Mouse (Mus musculus): Measurements from ENCODE around the gene Nwd2. TPM values are rescaled to one million over a fixed set of nuclear protein-coding genes. Genes with fewer than 3 reads are reported as not detected.

Gene Nwd2
- polyA plus RNA-seq, 1 experiment, result 0.15 TPM

DNA sequence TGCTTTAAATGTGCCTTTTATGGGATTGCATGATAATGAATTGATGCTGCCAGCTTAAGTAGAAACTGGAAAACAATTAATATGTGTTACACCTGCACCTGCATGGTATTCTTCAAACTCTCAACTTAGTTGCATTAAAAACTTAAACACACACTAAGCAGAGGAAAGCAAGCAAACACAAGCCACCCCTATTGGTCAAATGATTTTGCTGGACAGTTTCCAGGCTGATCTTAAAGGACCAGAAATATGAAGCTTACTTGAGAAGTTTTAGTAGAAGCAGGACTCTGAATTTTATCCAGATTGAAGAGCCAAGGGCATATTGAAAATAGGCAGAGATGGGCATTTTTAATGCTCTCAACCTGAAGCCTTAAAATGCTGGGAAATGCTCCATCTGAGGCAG, 2.9 kb downstream of the Nwd2 start:
- TF ChIP-seq CTCF (IDR thresholded peaks at IDR 0.05; ENCODE audit: insufficient read depth, low read length) (no peak), POLR2A (IDR thresholded peaks at IDR 0.05; ENCODE audit: borderline replicate concordance, extremely low read depth, low read depth, low read length) (no peak)
- no peak overlapping the region for H3K4me3 ChIP-seq (replicated peaks; ENCODE audit: extremely low read depth, low read depth, low read length)
- no peaks in the 10 kb centered on the region for H3K4me1 ChIP-seq (ENCODE audit: control insufficient read depth, insufficient read depth, low read length)
- DNase-seq, result no peak

DNA sequence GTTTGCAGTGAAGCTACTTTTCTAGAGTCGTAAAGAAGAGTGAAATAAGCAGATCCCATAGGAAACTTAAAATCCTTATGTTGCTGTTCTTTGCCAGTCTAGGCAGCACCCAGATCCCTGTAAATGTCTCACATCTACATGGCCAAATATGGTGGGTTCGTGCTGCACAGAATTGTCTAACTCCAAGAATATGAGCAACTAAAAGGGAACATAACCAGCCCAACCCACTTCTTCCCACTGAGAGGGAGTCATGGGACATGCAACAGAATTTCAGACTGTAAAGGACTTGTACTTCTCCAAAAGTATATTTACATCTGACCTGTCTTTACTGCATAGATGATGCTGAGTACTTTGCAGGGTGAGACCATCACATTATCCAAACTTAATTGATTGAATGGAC, 3.8 kb downstream of the Nwd2 start:
- Histone ChIP-seq H3K4me1 (ENCODE audit: control insufficient read depth, insufficient read depth, low read length) (no peaks in the 10 kb centered on the region), H3K4me3 (replicated peaks; ENCODE audit: extremely low read depth, low read depth, low read length) (no peak overlapping the region)
- DNase-seq, result no peak
- WGBS, result 74% methylated on average over 2 of the region's 2 CpGs
- TF ChIP-seq CTCF (IDR thresholded peaks at IDR 0.05; ENCODE audit: insufficient read depth, low read length) (no peak), POLR2A (IDR thresholded peaks at IDR 0.05; ENCODE audit: borderline replicate concordance, extremely low read depth, low read depth, low read length) (no peak)

- no peak for DNase-seq
- Histone ChIP-seq H3K4me3 (replicated peaks; ENCODE audit: extremely low read depth, low read depth, low read length) (no peak overlapping the region), H3K4me1 (ENCODE audit: control insufficient read depth, insufficient read depth, low read length) (no peaks in the 10 kb centered on the region)
- TF ChIP-seq CTCF (IDR thresholded peaks at IDR 0.05; ENCODE audit: insufficient read depth, low read length), result no peak
- no peak for TF ChIP-seq POLR2A (IDR thresholded peaks at IDR 0.05; ENCODE audit: borderline replicate concordance, extremely low read depth, low read depth, low read length)
- 83% methylated on average over 5 of the region's 5 CpGs for WGBS
Observed at GRCm38 (mm10) chr5:63666884-63667283, 18.0 kb downstream of the Nwd2 start.

DNA sequence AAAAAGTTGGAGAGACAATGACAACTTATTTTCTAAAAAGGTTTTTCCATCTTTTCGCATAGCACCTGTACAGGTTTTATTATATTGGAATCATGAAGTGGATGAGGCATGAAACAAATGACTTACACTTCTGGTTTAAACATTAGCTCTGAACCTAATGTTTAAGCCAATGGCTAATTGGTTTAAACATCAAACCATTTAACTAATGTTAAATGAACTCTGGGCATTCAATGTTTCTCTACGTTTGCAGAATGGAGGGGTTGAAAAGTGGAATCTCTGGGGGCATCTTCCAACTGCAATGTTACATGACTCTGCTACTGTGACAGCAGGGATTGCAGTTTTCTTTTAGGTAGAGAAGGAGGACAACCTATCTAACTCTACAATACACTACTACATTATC, 27.0 kb downstream of the Nwd2 start:
- 79% methylated on average over 2 of the region's 2 CpGs for WGBS
- DNase-seq, result no peak
- no peak overlapping the region for H3K4me3 ChIP-seq (replicated peaks; ENCODE audit: extremely low read depth, low read depth, low read length)
- no peaks in the 10 kb centered on the region for H3K4me1 ChIP-seq (ENCODE audit: control insufficient read depth, insufficient read depth, low read length)
- TF ChIP-seq CTCF (IDR thresholded peaks at IDR 0.05; ENCODE audit: insufficient read depth, low read length) (no peak), POLR2A (IDR thresholded peaks at IDR 0.05; ENCODE audit: borderline replicate concordance, extremely low read depth, low read depth, low read length) (no peak)

- Histone ChIP-seq H3K4me1 (ENCODE audit: control insufficient read depth, insufficient read depth, low read length) (no peaks in the 10 kb centered on the region), H3K4me3 (replicated peaks; ENCODE audit: extremely low read depth, low read depth, low read length) (no peak overlapping the region)
- DNase-seq, result no peak
- 58% methylated on average over 1 of the region's 1 CpGs for WGBS
- TF ChIP-seq POLR2A (IDR thresholded peaks at IDR 0.05; ENCODE audit: borderline replicate concordance, extremely low read depth, low read depth, low read length) (no peak), CTCF (IDR thresholded peaks at IDR 0.05; ENCODE audit: insufficient read depth, low read length) (no peak)
Observed at GRCm38 (mm10) chr5:63689084-63689483, 40.2 kb downstream of the Nwd2 start.

DNA sequence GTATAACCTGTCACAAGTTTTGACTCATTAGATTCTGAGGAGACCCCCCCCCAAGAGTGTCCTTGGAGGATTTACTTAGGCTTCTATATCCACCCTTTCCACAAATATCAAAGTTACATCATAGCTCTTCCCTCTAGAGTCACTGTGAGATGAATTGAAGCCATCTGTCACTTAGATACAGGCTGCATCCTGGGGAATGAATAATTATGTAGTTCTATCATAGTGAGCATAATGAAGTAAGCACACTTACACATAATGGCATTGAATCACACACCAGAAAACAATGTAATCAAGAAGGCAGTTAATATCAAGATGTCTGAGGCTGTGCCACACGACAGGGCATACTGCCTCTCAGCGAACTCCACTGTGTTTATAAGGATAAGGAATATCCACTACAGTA, 47.9 kb downstream of the Nwd2 start:
- WGBS, result 85% methylated on average over 2 of the region's 2 CpGs
- H3K4me1 ChIP-seq (ENCODE audit: control insufficient read depth, insufficient read depth, low read length), result no peaks in the 10 kb centered on the region
- TF ChIP-seq POLR2A (IDR thresholded peaks at IDR 0.05; ENCODE audit: borderline replicate concordance, extremely low read depth, low read depth, low read length), result no peak
- TF ChIP-seq CTCF (IDR thresholded peaks at IDR 0.05; ENCODE audit: insufficient read depth, low read length), result no peak
- DNase-seq, result no peak
- no peak overlapping the region for H3K4me3 ChIP-seq (replicated peaks; ENCODE audit: extremely low read depth, low read depth, low read length)

DNA sequence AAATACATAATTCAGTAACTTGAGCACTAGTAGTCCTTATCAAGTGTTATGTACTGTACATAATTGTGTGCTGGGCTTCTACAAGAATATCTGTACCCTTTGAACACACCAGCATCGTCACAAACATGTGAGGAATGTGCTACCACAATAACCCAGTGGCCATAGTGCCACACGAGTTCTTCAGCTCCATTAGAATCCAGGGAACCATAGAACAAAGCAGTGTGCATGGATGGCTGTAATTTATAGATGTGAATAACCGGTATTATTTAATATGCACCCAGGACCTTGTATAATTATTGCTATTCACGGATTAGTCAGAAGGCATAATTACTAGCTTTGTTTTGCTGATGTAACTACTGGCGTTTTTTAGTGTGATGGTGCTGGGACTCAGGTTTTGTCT, 48.3 kb downstream of the Nwd2 start:
- no peak for DNase-seq
- whole genome bisulfite sequencing, result 62% methylated on average over 5 of the region's 5 CpGs
- no peaks in the 10 kb centered on the region for H3K4me1 ChIP-seq (ENCODE audit: control insufficient read depth, insufficient read depth, low read length)
- no peak for TF ChIP-seq POLR2A (IDR thresholded peaks at IDR 0.05; ENCODE audit: borderline replicate concordance, extremely low read depth, low read depth, low read length)
- TF ChIP-seq CTCF (IDR thresholded peaks at IDR 0.05; ENCODE audit: insufficient read depth, low read length), result no peak
- no peak overlapping the region for H3K4me3 ChIP-seq (replicated peaks; ENCODE audit: extremely low read depth, low read depth, low read length)

DNA sequence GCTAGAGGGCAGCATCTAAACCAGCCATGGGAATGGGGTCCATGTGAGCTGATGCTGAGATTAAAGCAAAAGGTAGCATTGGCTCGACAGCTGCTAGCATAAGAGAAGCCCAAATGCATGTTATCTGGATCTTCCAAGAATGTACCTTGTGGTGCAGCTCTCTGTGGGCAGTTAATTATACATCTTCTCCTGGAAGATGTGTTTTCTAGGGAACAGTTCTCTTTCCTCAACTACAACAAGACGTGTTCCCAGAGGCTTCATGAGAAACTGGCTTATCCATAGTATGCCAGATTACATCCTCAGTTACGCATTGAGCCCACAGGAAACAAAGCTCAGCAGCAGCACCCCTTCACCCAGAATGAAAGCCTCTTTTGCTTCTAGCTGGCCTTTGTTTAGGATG, 80.1 kb downstream of the Nwd2 start:
- DNase-seq, result no peak
- H3K4me1 ChIP-seq (ENCODE audit: control insufficient read depth, insufficient read depth, low read length), result no peaks in the 10 kb centered on the region
- no peak for TF ChIP-seq POLR2A (IDR thresholded peaks at IDR 0.05; ENCODE audit: borderline replicate concordance, extremely low read depth, low read depth, low read length)
- no peak for TF ChIP-seq CTCF (IDR thresholded peaks at IDR 0.05; ENCODE audit: insufficient read depth, low read length)
- WGBS, result 70% methylated on average over 3 of the region's 3 CpGs
- H3K4me3 ChIP-seq (replicated peaks; ENCODE audit: extremely low read depth, low read depth, low read length), result no peak overlapping the region

GRCm38 (mm10) chr5:63735521-63735920, 86.6 kb downstream of the Nwd2 start:
- TF ChIP-seq POLR2A (IDR thresholded peaks at IDR 0.05; ENCODE audit: borderline replicate concordance, extremely low read depth, low read depth, low read length) (no peak), CTCF (IDR thresholded peaks at IDR 0.05; ENCODE audit: insufficient read depth, low read length) (no peak)
- DNase-seq, result no peak
- WGBS, result 36% methylated on average over 7 of the region's 7 CpGs
- Histone ChIP-seq H3K4me3 (replicated peaks; ENCODE audit: extremely low read depth, low read depth, low read length) (no peak overlapping the region), H3K4me1 (ENCODE audit: control insufficient read depth, insufficient read depth, low read length) (no peaks in the 10 kb centered on the region)

DNA sequence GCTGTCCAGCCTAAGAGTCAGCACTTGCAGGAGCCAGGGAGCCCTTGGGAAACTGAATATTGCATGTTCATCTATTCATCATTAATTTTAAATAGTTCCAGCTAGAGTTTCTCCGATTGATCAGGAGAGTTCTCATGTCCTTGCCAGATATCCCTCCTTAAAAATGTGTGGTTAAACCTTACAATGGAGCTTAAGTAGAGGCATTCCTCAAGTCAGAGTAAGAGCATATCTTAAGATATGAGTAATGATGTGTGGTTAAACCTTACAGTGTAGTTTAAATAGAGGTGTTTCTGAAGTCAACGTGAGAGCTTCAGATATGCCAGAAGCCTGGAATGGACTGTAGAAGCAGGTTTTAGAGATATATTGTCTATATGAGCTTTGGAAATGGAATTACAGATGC, 94.5 kb downstream of the Nwd2 start:
- WGBS, result 40% methylated on average over 2 of the region's 2 CpGs
- H3K4me3 ChIP-seq (replicated peaks; ENCODE audit: extremely low read depth, low read depth, low read length), result no peak overlapping the region
- TF ChIP-seq POLR2A (IDR thresholded peaks at IDR 0.05; ENCODE audit: borderline replicate concordance, extremely low read depth, low read depth, low read length) (no peak), CTCF (IDR thresholded peaks at IDR 0.05; ENCODE audit: insufficient read depth, low read length) (no peak)
- DNase-seq, result no peak
- H3K4me1 ChIP-seq (ENCODE audit: control insufficient read depth, insufficient read depth, low read length), result no peaks in the 10 kb centered on the region

- 72% methylated on average over 2 of the region's 2 CpGs for WGBS
- no peak for DNase-seq
- TF ChIP-seq POLR2A (IDR thresholded peaks at IDR 0.05; ENCODE audit: borderline replicate concordance, extremely low read depth, low read depth, low read length) (no peak), CTCF (IDR thresholded peaks at IDR 0.05; ENCODE audit: insufficient read depth, low read length) (no peak)
- H3K4me3 ChIP-seq (replicated peaks; ENCODE audit: extremely low read depth, low read depth, low read length), result no peak overlapping the region
- H3K4me1 ChIP-seq (ENCODE audit: control insufficient read depth, insufficient read depth, low read length), result no peaks in the 10 kb centered on the region
Observed at GRCm38 (mm10) chr5:63748299-63748698, 99.4 kb downstream of the Nwd2 start.

Measured in lung, adult 2 months (tissue).